15 mouse cellular contexts compared by ENCODE assay signal in the genomic region with DNA sequence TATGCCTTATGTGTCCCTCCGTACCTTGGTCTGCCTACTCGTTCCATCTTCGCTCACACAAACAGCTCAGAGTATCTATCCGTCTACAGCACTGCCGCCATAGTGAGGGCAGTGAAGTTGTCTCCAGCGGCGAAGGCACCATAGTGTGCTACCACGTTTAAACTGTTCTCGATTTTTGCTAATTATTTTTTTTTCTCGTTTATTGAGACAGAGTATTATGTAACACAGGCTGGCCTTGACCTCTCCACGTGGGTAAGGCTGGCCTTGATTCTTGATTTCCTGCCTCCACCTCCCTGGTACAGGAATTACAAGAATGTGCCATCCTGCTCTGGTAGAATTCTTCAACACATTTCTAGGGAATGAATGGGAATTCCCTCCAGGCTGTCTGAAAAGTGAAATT.
"Had no signal": no experiment of that assay in that cellular context is flagged by ENCODE, and none has a peak within 500 bp of the region (broad histone marks: within the 10 kb centered on the region; RNA-seq: fewer than 3 reads in every experiment).

No protein-coding gene starts in this region.

- DNase-seq: retina, postnatal 1 day; right cerebral cortex, adult 18-20 months; right cerebral cortex, postnatal 14 days; right cerebral cortex, postnatal 25 days; right cerebral cortex, postnatal 4 days; spleen, adult 18-20 months; thymus, adult 18-20 months; thymus, adult 2 months; thymus, postnatal 14 days; thymus, postnatal 25 days; thymus, postnatal 36 days; thymus, postnatal 4 days had no signal

- H3K4me2 ChIP-seq: neural tube, embryonic 15.5 days; stomach, embryonic 15.5 days had no signal

- H3K36me3 ChIP-seq: neural tube, embryonic 15.5 days; stomach, embryonic 15.5 days had no signal

- H3K4me3 ChIP-seq: neural tube, embryonic 15.5 days; stomach, embryonic 15.5 days had no signal

- H3K27me3 ChIP-seq: neural tube, embryonic 15.5 days; stomach, embryonic 15.5 days had no signal

- H3K9ac ChIP-seq: neural tube, embryonic 15.5 days; stomach, embryonic 15.5 days had no signal

- H3K4me1 ChIP-seq: neural tube, embryonic 15.5 days; stomach, embryonic 15.5 days had no signal

- H3K9me3 ChIP-seq: neural tube, embryonic 15.5 days; stomach, embryonic 15.5 days had no signal

- H3K27ac ChIP-seq: neural tube, embryonic 15.5 days; stomach, embryonic 15.5 days; stomach, postnatal 0 days had no signal
